Mouse (Mus musculus) cerebellum, postnatal 36 days (tissue): ENCODE measurements at regions not wholly inside any gene's neighbourhood (a gene's known extent, or its start where the extent isn't known, plus 50 kb on each side); places are given as distances from the start of the nearest gene placed in this dataset.
A peak's percentile ranks its signal among the peaks of the same experiment; 100 is the strongest.
"Not testable (repeated sequence)": the region's sequence is repeated elsewhere in the genome, so short reads cannot be mapped to it uniquely, and the experiment has no call there.

ENCODE experiments used
- DNase-seq, 2 experiments: peaks; one replicate each; pipeline ENCODE4 v3.0.0; 2021 to 2022; ENCODE audit warnings: mixed read lengths in 2 of 2

- not testable (repeated sequence) for DNase-seq
These were observed 75.4 kb upstream of the Lemd2 start for GRCm38 (mm10) chr17:27279491-27280288.

- not testable (repeated sequence) for DNase-seq
These were observed 73.5 kb upstream of the Lemd2 start for GRCm38 (mm10) chr17:27277786-27278185.

- not testable (repeated sequence) for DNase-seq
These were observed 67.5 kb upstream of the Lemd2 start for GRCm38 (mm10) chr17:27271756-27272155.

GRCm38 (mm10) chr17:27270776-27271175 is 66.5 kb upstream of the Lemd2 start:
- not testable (repeated sequence) for DNase-seq

GRCm38 (mm10) chr17:27264607-27265006 is 60.3 kb upstream of the Lemd2 start:
- not testable (repeated sequence) for DNase-seq

GRCm38 (mm10) chr17:27262607-27263006 is 58.3 kb upstream of the Lemd2 start:
- DNase-seq, result peak in 1 of 2 experiments; percentile 3

GRCm38 (mm10) chr17:27261981-27262380 is 57.7 kb upstream of the Lemd2 start:
- peak in 1 of 2 experiments; percentile 4 for DNase-seq

GRCm38 (mm10) chr17:27261251-27261650 is 57.0 kb upstream of the Lemd2 start:
- DNase-seq, result peak in 1 of 2 experiments; percentile 5

- peak in 1 of 2 experiments; percentile 18 for DNase-seq
These were observed 55.8 kb upstream of the Lemd2 start for GRCm38 (mm10) chr17:27260116-27260515.

GRCm38 (mm10) chr17:27257345-27257744 is 53.1 kb upstream of the Lemd2 start:
- peak; percentile 61 to 66 for DNase-seq

- no peak for DNase-seq
These were observed 51.5 kb upstream of the Lemd2 start for GRCm38 (mm10) chr17:27255804-27256203.
